Mouse (Mus musculus) common myeloid progenitor, adult 5-6 weeks (primary cell): ENCODE results near the gene Fndc3b. TPM values are rescaled to one million over a fixed set of nuclear protein-coding genes. Genes with fewer than 3 reads are reported as not detected.
A peak's percentile ranks its signal among the peaks of the same experiment; 100 is the strongest.
"Not testable (repeated sequence)": the region's sequence is repeated elsewhere in the genome, so short reads cannot be mapped to it uniquely, and the experiment has no call there.

ENCODE experiments used
- ATAC-seq: replicated peaks from 2 replicates; pipeline ENCODE4 v1.8.0; 2016; ENCODE audit warnings: low read depth, mild to moderate bottlenecking, moderate TSS enrichment, inconsistent platforms; ENCODE audit not compliant: poor library complexity, severe bottlenecking
- total RNA-seq: library from RNA; stranded (forward); fragments of 200-1000, 187-1606 nt; gene quantifications from 2 replicates; pipeline ENCODE4 v1.2.3, GENCODE M21; 2017

Fndc3b gene
- total RNA-seq, 1 experiment from 2014 or later, result 9.0 TPM

GRCm38 (mm10) chr3:27481738-27482137 is 229.4 kb downstream of the Fndc3b start:
- ATAC-seq, result no peak

GRCm38 (mm10) chr3:27479378-27479777 is 231.7 kb downstream of the Fndc3b start:
- ATAC-seq, result no peak

GRCm38 (mm10) chr3:27478563-27479156 is 232.4 kb downstream of the Fndc3b start:
- no peak for ATAC-seq

GRCm38 (mm10) chr3:27477749-27478148 is 233.4 kb downstream of the Fndc3b start:
- ATAC-seq, result not testable (repeated sequence)

- no peak for ATAC-seq
Observed at GRCm38 (mm10) chr3:27475899-27476298, 235.2 kb downstream of the Fndc3b start.

- ATAC-seq, result no peak
Observed at GRCm38 (mm10) chr3:27473801-27474599, 237.1 kb downstream of the Fndc3b start.

GRCm38 (mm10) chr3:27472846-27473245 is 238.3 kb downstream of the Fndc3b start:
- ATAC-seq, result no peak

- ATAC-seq, result no peak
Observed at GRCm38 (mm10) chr3:27470781-27471180, 240.3 kb downstream of the Fndc3b start.

- no peak for ATAC-seq
Observed at GRCm38 (mm10) chr3:27469971-27470370, 241.1 kb downstream of the Fndc3b start.

- ATAC-seq, result no peak
Observed at GRCm38 (mm10) chr3:27467505-27468020, 243.5 kb downstream of the Fndc3b start.

- ATAC-seq, result peak; percentile 78
Observed at GRCm38 (mm10) chr3:27466297-27466901, 244.7 kb downstream of the Fndc3b start.

GRCm38 (mm10) chr3:27463373-27463772 is 247.7 kb downstream of the Fndc3b start:
- no peak for ATAC-seq

GRCm38 (mm10) chr3:27462934-27463333 is 248.2 kb downstream of the Fndc3b start:
- ATAC-seq, result no peak

GRCm38 (mm10) chr3:27462316-27462902 is 248.7 kb downstream of the Fndc3b start:
- no peak for ATAC-seq

GRCm38 (mm10) chr3:27461861-27462260 is 249.2 kb downstream of the Fndc3b start:
- no peak for ATAC-seq

GRCm38 (mm10) chr3:27461037-27461436 is 250.1 kb downstream of the Fndc3b start:
- ATAC-seq, result peak; percentile 94

GRCm38 (mm10) chr3:27458416-27458815 is 252.7 kb downstream of the Fndc3b start:
- no peak for ATAC-seq

- ATAC-seq, result no peak
Observed at GRCm38 (mm10) chr3:27456514-27456913, 254.6 kb downstream of the Fndc3b start.

- no peak for ATAC-seq
Observed at GRCm38 (mm10) chr3:27454402-27455195, 256.5 kb downstream of the Fndc3b start.
